Mouse (Mus musculus) megakaryocyte, embryonic 14.5 days (primary cell): ENCODE measurements around the gene A630076J17Rik.

ENCODE experiments used
- FLI1 ChIP-seq: IDR thresholded peaks from 2 replicates; pipeline ENCODE4 v1.6.1; 2012; ENCODE audit warnings: low read length, inconsistent platforms, mixed read lengths
- GATA1 ChIP-seq: IDR thresholded peaks from 3 replicates; pipeline ENCODE4 v1.6.1; 2012; ENCODE audit warnings: mixed read lengths, low read length, inconsistent platforms, borderline replicate concordance

DNA sequence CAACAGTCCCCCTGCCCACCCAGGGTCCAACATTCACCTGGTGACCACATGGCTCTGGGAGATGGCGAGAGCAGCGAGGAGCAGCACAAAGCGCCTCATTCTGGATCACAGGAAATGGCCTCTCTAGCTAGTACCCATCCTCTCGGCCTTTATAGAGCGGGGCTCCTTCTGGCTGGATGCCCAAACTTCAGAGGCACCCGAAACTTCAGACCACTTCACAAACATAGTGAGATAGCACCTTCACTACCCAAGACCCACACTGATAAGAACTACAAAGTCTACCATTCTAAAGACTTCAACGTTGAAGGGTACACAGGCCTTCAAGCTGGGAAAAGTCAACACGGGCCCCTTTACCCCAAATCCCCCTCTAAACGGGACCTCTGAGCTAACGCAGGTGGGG, 8.8 kb upstream of the A630076J17Rik start, which contains the start of gene Cym:
- TF ChIP-seq GATA1 (no peak), FLI1 (no peak)
